ENCODE assay signal across 26 mouse cellular contexts in the genomic region with DNA sequence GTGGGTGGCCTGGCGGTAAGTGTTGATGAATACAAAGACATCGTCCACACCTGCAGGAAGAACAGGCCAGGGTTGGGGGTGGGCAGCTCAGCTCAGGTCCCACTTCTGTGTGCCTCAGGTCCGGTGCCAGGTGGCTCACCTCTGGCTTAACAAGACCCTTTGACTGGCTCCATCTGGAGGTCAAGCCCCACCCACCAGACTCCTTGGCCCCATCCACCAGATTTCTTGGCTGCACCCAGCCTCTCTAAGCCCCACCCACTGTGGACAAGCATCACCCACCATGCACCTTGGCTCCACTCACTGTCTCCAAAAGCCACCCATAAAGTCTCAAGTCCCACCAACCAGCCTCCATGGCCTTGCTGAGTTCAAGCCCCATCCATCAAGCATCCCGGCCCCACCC. TPM values are rescaled to one million over a fixed set of nuclear protein-coding genes. Genes with fewer than 3 reads are reported as not detected.
DNase-seq lines count a peak whose midpoint lies in the region; ATAC-seq and TF ChIP-seq lines count a peak whose summit lies in the region.
"Had no signal": no experiment of that assay in that cellular context is flagged by ENCODE, and none has a peak within 500 bp of the region (broad histone marks: within the 10 kb centered on the region; RNA-seq: fewer than 3 reads in every experiment).

No protein-coding gene starts in this region.

- H3K4me3 ChIP-seq in heart, embryonic 10.5 days = no peak overlapping the region
- no peak overlapping the region for H3K4me3 ChIP-seq in hindbrain, embryonic 15.5 days
- no peak overlapping the region for H3K4me3 ChIP-seq in hindbrain, postnatal 0 days (ENCODE audit: low read length)
- H3K4me3 ChIP-seq in E14TG2a.4 (replicated peaks; ENCODE audit: low read length) = peak overlapping the region; percentile 45
- H3K4me3 ChIP-seq: embryonic facial prominence, embryonic 10.5 days; embryonic facial prominence, embryonic 12.5 days; forebrain, embryonic 13.5 days; forebrain, embryonic 15.5 days had no signal

- no peak overlapping the region for H3K9ac ChIP-seq in hindbrain, embryonic 15.5 days
- H3K9ac ChIP-seq in hindbrain, postnatal 0 days (replicated peaks; ENCODE audit: low read length) = no peak overlapping the region
- H3K9ac ChIP-seq: embryonic facial prominence, embryonic 12.5 days; forebrain, embryonic 13.5 days; forebrain, embryonic 15.5 days; forebrain, postnatal 0 days had no signal

- no peak for TF ChIP-seq CTCF in hindbrain, postnatal 0 days (IDR thresholded peaks at IDR 0.05; ENCODE audit: low read depth)
- TF ChIP-seq CTCF in E14TG2a.4 (conservative IDR thresholded peaks at IDR 0.05; ENCODE audit: low read length) = no peak

- 86% methylated on average over 4 of the region's 4 CpGs for WGBS in heart, embryonic 10.5 days
- 98% methylated on average over 4 of the region's 4 CpGs for WGBS in hindbrain, embryonic 15.5 days
- 98% methylated on average over 4 of the region's 4 CpGs for WGBS in hindbrain, postnatal 0 days

- H3K4me1 ChIP-seq in heart, embryonic 10.5 days = no peaks in the 10 kb centered on the region
- no peaks in the 10 kb centered on the region for H3K4me1 ChIP-seq in hindbrain, embryonic 15.5 days (replicated peaks)
- no peaks in the 10 kb centered on the region for H3K4me1 ChIP-seq in hindbrain, postnatal 0 days (ENCODE audit: insufficient read depth, low read length)
- peaks cover 38% of the 10 kb centered on the region for H3K4me1 ChIP-seq in E14TG2a.4 (replicated peaks; ENCODE audit: low read depth, low read length)
- H3K4me1 ChIP-seq: embryonic facial prominence, embryonic 10.5 days; embryonic facial prominence, embryonic 12.5 days; forebrain, embryonic 13.5 days; forebrain, embryonic 15.5 days had no signal

- H3K27ac ChIP-seq in heart, embryonic 10.5 days = no peak overlapping the region
- H3K27ac ChIP-seq in hindbrain, embryonic 15.5 days (replicated peaks) = no peak overlapping the region
- no peak overlapping the region for H3K27ac ChIP-seq in hindbrain, postnatal 0 days
- H3K27ac ChIP-seq: embryonic facial prominence, embryonic 10.5 days; embryonic facial prominence, embryonic 12.5 days; forebrain, embryonic 13.5 days; forebrain, embryonic 15.5 days had no signal

- H3K9me3 ChIP-seq in heart, embryonic 10.5 days = no peaks in the 10 kb centered on the region
- no peaks in the 10 kb centered on the region for H3K9me3 ChIP-seq in hindbrain, embryonic 15.5 days
- no peaks in the 10 kb centered on the region for H3K9me3 ChIP-seq in hindbrain, postnatal 0 days (ENCODE audit: low read length)
- H3K9me3 ChIP-seq in E14TG2a.4 (ENCODE audit: low read length) = no peaks in the 10 kb centered on the region
- H3K9me3 ChIP-seq: embryonic facial prominence, embryonic 10.5 days; embryonic facial prominence, embryonic 12.5 days; forebrain, embryonic 13.5 days; forebrain, embryonic 15.5 days had no signal

- 0 out of 2 replicates have a peak, but pooled peaks have one; percentile 25 for ATAC-seq in hindbrain, embryonic 15.5 days (ENCODE audit: low FRiP score, low read depth)
- ATAC-seq in hindbrain, postnatal 0 days = no peak
- ATAC-seq: CD4-positive, CD25-positive, alpha-beta regulatory T cell, adult 4 months; forebrain, embryonic 13.5 days; forebrain, embryonic 15.5 days; forebrain, postnatal 0 days had no signal

- DNase-seq in heart, embryonic 10.5 days (ENCODE audit: low spot score) = peak; percentile 71
- DNase-seq in heart, adult 11 months = no peak
- no peak for DNase-seq in hindbrain, postnatal 0 days (ENCODE audit: low spot score)
- DNase-seq in ZHBTc4 (ENCODE audit: low read depth, low spot score) = peak; percentile 57
- DNase-seq in gastrocnemius, postnatal 10 days = no peak
- DNase-seq: adrenal gland, adult 2 months; adrenal gland, postnatal 10 days; adrenal gland, postnatal 25 days; B cell, adult 2 months; cerebellum, adult 11 months; cerebellum, adult 18-20 months; cerebellum, adult 8-10 months; cerebellum, adult 9-11 months; cerebellum, postnatal 14 days; cerebellum, postnatal 36 days; forebrain, postnatal 0 days had no signal

- peaks cover 39% of the 10 kb centered on the region; the same call in 1 of the 2 replicates for H3K27me3 ChIP-seq in heart, embryonic 10.5 days (ENCODE audit: insufficient read depth, poor library complexity, severe bottlenecking)
- H3K27me3 ChIP-seq in hindbrain, embryonic 15.5 days = no peaks in the 10 kb centered on the region
- no peaks in the 10 kb centered on the region for H3K27me3 ChIP-seq in hindbrain, postnatal 0 days (ENCODE audit: insufficient read depth, low read length)
- H3K27me3 ChIP-seq in E14TG2a.4 (ENCODE audit: insufficient read depth, low read length) = no peaks in the 10 kb centered on the region
- H3K27me3 ChIP-seq: embryonic facial prominence, embryonic 12.5 days; forebrain, embryonic 15.5 days had no signal

- H3K36me3 ChIP-seq in heart, embryonic 10.5 days = no peaks in the 10 kb centered on the region
- peaks cover 47% of the 10 kb centered on the region for H3K36me3 ChIP-seq in hindbrain, embryonic 15.5 days
- peaks cover 14% of the 10 kb centered on the region; the same call in 1 of the 2 replicates for H3K36me3 ChIP-seq in hindbrain, postnatal 0 days (ENCODE audit: insufficient read depth, low read length)
- no peaks in the 10 kb centered on the region for H3K36me3 ChIP-seq in E14TG2a.4 (ENCODE audit: insufficient read depth, low read length)
- H3K36me3 ChIP-seq: embryonic facial prominence, embryonic 10.5 days; embryonic facial prominence, embryonic 12.5 days had no signal

- H3K4me2 ChIP-seq in hindbrain, embryonic 15.5 days = no peak overlapping the region
- H3K4me2 ChIP-seq in hindbrain, postnatal 0 days (ENCODE audit: low read depth, low read length) = no peak overlapping the region
- H3K4me2 ChIP-seq: embryonic facial prominence, embryonic 12.5 days; forebrain, embryonic 13.5 days; forebrain, embryonic 15.5 days had no signal

RNA-seq across cellular contexts. Expression of gene Disp3, which starts 27.8 kb away (rescaled TPM):
- 0.04 TPM in 2 replicates for polyA plus RNA-seq in heart, embryonic 10.5 days (2016; fragmentation: Nextera tagmentation; extraction: Ambion mirVana)
- 13.3 and 15.3 TPM in 2 replicates for polyA plus RNA-seq in hindbrain, embryonic 15.5 days (2015; fragmentation: Nextera tagmentation; extraction: Ambion mirVana)
- total RNA-seq in hindbrain, postnatal 0 days (2014; rRNA removed) = 31.6 and 53.0 TPM in 2 replicates
- polyA plus RNA-seq in hindbrain, postnatal 0 days (2015; fragmentation: Nextera tagmentation; extraction: Ambion mirVana) = 7.7 and 8.4 TPM in 2 replicates
- under 1 TPM; 0.07 to 0.29 TPM for total RNA-seq in gastrocnemius, postnatal 10 days (2021)
- total RNA-seq: CH12.LX; common myeloid progenitor, adult 5-6 weeks; MEL had no signal
- polyA plus RNA-seq: CD4-positive, CD25-positive, alpha-beta regulatory T cell, adult 4 months had no signal

Comparison
In these comparisons a context has a peak if more than half of its experiments do, and no peak if none do; other contexts are left out.
1. DNase-seq: peak in heart, embryonic 10.5 days (single experiment) and ZHBTc4 (single experiment); none in heart, adult 11 months (single experiment), hindbrain, postnatal 0 days (single experiment) and gastrocnemius, postnatal 10 days (single experiment).